Mouse (Mus musculus) heart, adult 18-20 months (tissue): ENCODE measurements around the gene Hoxc8. TPM values are rescaled to one million over a fixed set of nuclear protein-coding genes. Genes with fewer than 3 reads are reported as not detected.

Source experiments
- DNase-seq, 2 experiments: peaks; one replicate each; pipeline ENCODE4 v3.0.0; 2021 to 2022; ENCODE audit warnings: mixed read lengths in 1 of 2
- total RNA-seq, 2 experiments: library from RNA; stranded (reverse); gene quantifications; 2 replicates each; pipeline ENCODE4 v1.2.3; 2021

Gene Hoxc8
- total RNA-seq, 2 experiments from 2014 or later: not detected

GRCm38 (mm10) chr15:102965003-102965891, 25.2 kb upstream of the Hoxc8 start:
- DNase-seq: no peak

GRCm38 (mm10) chr15:102965892-102966775, 24.3 kb upstream of the Hoxc8 start:
- DNase-seq: peak; percentile 53 to 55

DNA sequence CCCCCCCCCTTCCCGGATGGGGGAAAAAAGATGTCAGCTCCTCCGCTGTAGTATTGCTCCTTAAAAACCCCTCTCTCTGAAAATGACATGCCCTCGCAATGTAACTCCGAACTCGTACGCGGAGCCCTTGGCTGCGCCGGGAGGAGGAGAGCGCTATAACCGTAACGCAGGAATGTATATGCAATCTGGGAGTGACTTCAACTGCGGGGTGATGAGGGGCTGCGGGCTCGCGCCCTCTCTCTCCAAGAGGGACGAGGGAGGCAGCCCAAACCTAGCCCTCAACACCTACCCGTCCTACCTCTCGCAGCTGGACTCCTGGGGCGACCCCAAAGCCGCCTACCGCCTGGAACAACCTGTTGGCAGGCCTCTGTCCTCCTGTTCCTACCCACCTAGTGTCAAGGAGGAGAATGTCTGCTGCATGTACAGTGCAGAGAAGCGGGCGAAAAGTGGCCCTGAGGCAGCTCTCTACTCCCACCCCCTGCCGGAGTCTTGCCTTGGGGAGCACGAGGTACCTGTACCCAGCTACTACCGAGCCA, 23.6 kb upstream of the Hoxc8 start, which contains the start of gene Hoxc10:
Gene Hoxc10, plus strand, starts transcription at position 21 of the 536 bp plus-strand sequence.
- DNase-seq: no peak

DNA sequence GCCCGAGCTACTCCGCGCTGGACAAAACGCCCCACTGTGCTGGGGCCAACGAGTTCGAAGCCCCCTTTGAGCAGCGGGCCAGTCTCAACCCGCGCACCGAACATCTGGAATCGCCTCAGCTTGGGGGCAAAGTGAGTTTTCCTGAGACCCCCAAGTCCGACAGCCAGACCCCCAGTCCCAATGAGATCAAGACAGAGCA, 23.2 kb upstream of the Hoxc8 start, which contains the start of gene Hoxc5:
Gene Hoxc5, plus strand, starts transcription at position 132 of the 199 bp plus-strand sequence.
- no peak for DNase-seq

DNA sequence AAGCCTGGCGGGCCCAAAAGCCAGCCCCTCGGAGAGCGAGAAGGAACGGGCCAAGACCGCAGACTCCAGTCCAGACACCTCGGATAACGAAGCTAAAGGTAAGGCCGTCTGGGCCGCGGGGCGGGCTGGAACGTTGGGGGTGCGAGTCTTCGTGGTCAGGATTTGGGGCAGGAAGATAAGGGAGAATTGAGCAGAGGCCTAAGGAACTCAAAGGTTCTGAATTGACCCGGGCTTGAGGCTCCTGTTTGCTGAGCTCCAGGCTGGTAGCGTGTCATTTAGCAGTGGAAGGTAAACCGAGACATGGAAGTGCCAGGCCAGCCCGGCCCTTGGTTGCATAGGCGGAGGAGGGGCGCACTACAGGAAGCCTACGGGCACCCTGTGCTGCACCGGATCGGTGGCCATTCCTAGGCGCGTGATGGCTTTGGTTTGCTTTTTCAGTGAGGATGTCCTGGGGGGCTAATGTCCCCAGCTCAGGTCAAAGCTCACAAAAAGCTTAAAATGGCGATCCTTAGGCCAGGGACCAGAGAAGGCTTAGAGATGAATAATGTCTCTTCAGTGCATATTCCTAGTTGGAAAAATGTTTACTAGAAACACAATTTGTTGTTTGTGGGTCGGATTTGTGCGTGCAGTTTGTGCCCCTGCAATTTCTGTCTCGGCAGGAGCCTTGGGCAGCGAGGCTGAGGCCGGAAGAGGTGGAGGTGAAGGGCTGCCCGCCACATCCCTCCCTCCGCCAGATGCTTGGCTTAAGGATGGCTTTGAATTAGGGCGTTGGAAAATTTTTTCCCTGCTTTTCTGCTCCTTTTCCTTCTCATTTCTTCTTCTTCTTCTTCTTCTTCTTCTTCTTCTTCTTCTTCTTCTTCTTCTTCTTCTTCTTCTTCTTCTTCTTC, 22.7 kb upstream of the Hoxc8 start:
- no peak for DNase-seq

DNA sequence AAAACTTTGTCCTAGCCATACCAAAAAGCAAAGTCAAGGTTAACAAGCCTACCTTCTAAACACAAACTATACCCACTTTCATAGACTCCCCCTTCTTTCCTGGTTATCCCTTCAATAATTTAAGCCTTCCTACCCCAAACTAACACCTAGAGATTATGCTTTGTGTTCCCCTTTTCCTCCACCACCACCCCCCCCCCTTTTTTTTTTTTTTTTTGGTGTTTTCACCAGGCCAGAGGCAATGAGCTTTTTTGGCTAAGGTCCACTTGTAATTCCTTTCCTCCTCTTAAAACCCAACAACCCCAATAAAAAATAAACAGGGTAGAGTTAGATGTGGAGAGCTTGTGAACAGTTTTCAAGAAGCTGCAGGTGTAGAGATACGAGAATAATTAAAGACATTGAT, 21.1 kb upstream of the Hoxc8 start:
- DNase-seq: no peak

DNA sequence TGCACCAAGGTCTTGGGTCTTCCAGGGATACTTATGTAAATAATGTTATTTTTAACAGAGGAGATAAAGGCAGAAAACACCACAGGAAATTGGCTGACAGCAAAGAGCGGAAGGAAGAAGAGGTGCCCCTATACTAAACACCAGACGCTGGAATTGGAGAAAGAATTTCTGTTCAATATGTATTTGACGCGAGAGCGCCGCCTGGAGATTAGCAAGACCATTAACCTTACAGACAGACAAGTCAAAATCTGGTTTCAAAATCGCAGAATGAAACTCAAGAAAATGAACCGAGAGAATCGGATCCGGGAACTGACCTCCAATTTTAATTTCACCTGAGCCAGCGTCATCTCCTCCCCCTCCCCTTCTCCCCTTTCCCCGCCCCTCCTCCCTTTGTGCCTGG, 19.7 kb upstream of the Hoxc8 start:
- no peak for DNase-seq

- no peak for DNase-seq
Measured at GRCm38 (mm10) chr15:102972254-102972653, 18.2 kb upstream of the Hoxc8 start.

DNA sequence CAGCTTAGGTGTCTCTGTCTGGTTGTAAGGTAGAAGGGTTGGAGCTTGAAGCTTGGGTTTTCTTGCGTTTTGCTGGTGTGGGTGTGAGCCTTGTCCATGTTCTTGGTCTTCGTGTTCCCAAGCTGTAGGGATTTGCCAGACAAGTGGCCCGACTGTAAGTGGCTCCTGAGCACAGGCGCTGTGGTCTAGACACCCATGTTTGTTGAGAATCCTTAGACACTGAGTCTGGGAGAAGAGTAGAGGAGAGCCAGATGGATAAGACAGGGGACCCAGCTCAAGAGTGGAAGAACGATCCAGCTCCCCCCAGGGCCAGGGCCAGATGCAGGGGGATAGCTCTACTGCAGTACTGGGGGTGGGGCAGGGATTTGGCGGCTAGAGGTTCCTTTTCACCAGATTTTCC, 17.7 kb upstream of the Hoxc8 start:
- DNase-seq: no peak

GRCm38 (mm10) chr15:102975034-102975433, 15.4 kb upstream of the Hoxc8 start:
- DNase-seq: no peak

- no peak for DNase-seq
Measured at GRCm38 (mm10) chr15:102975688-102976111, 14.7 kb upstream of the Hoxc8 start.

- DNase-seq: no peak
Measured at GRCm38 (mm10) chr15:102976171-102976570, 14.2 kb upstream of the Hoxc8 start, which contains the start of gene Hoxc9. Gene Hoxc9 (plus strand): TSS chr15:102976439.

DNA sequence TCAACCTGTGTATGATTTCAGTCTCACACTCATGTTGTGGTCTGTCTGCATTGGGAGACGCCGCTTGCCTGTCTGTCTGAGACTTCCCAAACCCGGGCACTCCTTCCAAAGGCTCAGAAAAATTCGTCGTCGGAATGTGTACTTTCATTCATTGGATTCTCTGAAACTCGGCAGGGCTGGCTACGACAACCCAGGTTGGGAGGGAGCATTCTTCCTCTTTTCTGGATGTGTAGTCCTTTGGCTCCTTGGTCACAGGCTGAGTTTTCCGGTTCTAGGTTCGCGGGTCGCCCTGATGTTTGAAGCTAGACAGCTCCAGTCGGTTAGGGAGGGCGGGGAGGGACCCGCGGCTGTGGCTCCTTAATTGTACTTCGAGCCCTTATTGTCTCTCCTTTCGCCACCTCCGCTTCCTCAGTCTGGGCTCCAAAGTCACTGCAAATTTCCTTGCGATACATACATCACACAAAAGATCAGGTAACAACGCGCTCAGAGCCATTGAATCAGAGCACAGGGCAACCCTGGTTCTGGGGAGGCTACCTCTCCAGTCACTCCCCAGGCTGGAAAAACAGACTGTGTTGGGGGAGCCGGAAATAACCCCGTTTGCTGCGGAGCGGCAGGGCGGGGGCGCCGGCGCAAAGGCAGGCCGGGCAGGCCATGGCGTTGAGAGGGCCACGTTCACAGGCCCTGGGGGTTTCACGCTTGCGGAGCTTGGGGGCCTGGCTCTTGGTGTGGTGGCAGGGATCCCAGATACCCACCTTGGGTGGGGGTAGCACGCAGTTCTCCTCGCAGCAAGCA, 13.6 kb upstream of the Hoxc8 start:
- no peak for DNase-seq

DNA sequence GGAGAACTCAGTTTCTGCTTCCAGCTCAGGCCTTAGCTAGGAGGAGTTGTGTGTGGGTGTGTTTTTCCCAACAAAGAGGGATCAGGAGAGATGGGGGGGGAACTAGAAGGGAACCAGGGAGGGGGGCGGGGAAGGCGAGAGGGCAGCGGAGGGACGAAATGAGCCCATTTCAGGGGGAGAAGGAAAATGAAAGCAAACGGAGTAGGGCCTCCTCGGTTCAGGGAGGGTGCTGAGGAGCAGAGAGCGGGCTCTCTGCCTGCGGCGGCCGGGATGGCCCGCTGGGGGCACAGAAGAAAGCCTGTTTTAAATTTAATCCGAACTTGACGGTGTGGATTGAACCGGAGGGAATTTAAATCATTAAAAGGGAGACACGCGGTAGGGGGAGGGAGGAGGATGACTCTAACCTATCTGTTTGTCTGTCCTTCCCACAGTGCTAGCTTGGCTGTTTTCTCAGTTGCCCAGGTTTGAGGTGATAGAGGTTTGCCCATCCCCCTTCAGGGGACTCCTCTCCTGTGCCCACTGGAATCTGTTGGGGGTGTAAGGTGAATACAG, 12.9 kb upstream of the Hoxc8 start:
- DNase-seq: no peak

- DNase-seq: no peak
Measured at GRCm38 (mm10) chr15:102978615-102979515, 11.5 kb upstream of the Hoxc8 start.

GRCm38 (mm10) chr15:102979936-102980335, 10.5 kb upstream of the Hoxc8 start:
- DNase-seq: no peak

DNA sequence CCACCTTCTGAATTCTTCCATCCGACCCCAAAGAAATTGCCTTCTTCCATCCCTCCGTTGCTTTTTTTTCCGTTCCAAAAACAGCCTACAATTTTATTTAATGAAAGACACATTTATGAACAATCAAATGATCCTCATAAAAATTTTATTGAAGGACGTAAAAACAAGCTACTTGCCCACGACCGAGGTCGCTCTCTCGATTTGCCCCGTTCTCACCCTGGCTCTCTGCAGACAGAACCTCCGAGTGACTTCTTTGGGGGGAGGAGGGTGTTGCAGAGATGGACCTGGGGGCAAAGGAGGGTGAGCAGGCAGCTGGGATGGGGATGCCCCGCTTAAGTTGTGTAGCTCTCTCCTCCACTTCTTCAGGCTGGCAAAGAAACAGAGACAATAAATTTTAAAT, 10.1 kb upstream of the Hoxc8 start:
- DNase-seq: no peak

GRCm38 (mm10) chr15:102980912-102981311, 9.5 kb upstream of the Hoxc8 start:
- no peak for DNase-seq
